Mouse (Mus musculus): Measurements from ENCODE around the gene Pkp3.

Gene Pkp3

DNA sequence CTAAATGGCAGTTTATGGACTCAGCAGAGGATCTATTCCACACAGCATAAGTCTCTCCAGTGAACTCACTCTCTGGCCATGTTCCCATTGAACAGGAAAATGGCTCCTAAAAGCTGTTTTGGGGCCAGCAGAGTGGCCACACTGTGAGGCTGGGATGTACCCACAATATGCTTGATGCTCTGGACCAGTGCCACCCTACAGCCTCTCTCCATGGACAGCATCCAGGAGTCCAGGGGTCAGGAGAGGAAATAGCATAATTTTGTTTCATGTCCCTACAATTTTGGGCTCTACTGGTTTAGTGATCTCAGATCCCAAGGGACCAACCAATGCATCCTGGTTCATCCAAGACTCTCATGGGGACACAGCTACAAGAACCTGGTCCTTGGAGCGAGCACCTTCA lies 20.5 kb upstream of the Pkp3 start:
- DNase-seq (ENCODE audit: low read depth), result no peak

DNA sequence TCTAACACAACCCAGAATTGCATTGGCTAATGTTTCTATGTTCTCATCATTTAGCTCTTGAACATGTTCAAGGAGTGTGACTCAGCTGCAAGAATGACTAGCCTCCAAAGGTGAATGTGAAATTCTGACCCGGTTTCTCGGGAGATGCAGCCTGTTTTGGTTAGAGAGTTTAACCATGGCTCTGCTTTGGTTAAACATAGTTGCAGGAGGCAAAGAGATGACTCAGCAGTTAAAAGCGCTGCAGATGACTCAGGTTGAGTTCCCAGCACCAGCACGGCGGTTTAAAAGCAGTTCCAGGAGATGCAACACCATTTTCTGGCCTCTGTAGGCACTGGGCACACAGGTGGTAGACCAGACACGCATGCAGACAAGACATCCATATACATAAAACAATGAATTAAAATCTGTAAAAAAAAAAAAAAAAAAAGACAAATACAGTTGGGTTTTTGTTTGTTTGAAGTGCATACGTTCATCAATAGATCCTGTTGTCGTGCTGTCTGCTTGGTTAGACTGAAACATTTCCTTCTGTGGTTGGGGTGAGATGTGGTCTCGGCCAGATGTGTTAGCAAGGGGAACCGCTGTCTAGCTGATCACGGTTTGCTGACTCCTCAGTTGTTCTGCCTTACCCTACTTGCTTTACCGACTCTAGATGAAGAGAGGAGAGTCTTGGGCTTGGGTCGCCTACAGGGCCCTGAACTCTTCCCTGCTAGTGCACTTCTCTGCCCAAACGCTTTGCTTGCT lies 19.2 kb upstream of the Pkp3 start:
- DNase-seq (ENCODE audit: low read depth), result peak; percentile 78

DNA sequence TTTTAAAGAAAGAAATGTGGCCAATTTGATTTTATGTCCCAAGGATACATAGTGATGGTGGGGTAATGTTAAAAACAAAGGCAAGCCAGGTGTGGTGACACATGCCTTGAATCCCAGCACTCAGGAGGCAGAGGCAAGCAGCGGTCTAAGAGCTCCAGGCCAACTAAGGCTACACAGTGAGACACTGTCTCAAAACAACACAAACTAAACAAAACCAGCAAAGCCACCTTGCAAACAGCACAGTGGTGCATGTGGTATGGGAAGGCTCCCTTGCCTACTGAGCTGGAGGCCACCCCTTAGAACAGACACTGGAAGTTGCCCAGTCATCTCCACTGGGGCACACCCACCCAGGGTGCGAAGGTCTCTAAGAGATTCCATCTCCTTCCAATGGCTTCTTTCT lies 18.1 kb upstream of the Pkp3 start:
- no peak for DNase-seq (ENCODE audit: low read depth)

DNA sequence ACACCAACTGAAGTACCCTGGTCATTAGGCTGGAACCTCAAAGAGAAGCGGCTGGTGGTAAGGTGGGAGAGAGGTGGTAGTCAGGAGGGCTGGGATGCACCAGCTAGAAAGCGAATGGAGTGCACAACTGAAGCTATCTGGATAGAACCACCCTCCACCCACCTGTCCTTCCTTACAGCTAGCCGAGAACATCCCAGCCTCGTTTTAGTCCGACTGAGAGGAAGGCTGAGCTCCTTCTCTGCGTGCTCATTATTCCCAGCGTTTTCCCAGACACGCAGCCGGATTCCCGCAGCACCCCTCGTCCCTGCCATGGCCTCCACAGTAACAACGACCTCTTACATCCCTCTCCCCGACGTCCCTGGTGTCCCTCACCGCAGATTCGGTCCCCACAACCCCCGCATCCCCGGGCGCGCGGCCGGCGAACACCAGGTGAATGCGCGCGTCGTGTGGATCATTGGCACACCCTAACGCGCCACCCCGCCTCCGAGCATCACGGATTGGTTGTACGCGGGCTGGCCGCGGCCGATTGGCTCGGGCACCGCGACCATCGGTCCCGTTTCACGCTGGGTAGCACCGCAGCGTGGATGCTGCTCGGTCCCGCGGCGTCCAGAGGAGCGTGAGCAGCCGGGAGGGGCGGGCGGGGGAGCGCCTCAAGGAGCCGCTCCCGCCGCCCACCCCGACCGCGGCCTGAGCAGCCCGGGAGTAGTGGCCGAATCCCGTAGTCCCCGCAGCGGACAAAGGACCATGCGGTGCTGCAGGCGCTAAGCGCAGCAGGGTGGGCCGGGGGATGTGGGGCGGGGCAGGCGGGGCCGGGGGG lies 17.4 kb upstream of the Pkp3 start, which contains the start of gene B4galnt4:
Gene B4galnt4 (plus strand): TSS at position 679 of the 817 bp plus-strand sequence.
- no peak for DNase-seq (ENCODE audit: low read depth)

DNA sequence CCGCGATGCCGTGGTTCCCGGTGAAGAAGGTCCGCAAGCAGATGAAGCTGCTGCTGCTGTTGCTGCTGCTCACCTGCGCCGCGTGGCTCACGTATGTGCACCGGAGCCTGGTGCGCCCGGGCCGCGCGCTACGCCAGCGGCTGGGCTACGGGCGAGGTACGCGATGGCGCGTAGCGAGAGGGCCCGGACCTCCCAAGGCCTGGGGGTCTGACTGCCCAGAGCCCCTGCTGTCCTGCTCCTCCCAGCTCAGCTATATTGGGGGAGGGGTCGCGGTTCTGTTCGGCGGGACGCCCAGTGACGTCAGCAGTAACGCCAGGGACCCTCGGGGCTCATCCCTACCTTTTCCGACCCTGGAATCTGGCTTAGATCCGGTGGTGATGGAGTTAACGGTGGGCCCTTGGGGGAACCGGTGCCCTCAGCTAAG lies 16.7 kb upstream of the Pkp3 start:
- DNase-seq (ENCODE audit: low read depth), result no peak

DNA sequence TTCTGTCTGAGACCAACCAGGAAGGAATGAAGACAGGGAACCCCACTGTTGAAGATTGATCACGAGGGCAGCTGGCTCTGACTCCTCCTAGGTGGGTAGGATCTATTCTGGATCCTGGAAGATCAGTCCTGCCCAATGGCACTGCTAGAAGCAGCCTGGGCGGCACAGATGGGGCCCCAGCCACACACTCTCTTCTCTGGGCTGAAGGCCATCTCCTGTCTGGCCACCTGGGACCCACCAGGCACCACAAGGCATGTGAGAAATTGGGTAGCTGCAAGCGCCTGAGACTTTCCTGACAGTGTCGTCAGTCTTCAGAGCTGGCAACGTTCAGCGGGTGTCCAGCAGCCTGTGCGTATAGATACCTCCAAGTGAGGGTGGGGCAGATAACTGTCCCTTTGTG lies 15.5 kb upstream of the Pkp3 start:
- DNase-seq (ENCODE audit: low read depth), result peak; percentile 15

DNA sequence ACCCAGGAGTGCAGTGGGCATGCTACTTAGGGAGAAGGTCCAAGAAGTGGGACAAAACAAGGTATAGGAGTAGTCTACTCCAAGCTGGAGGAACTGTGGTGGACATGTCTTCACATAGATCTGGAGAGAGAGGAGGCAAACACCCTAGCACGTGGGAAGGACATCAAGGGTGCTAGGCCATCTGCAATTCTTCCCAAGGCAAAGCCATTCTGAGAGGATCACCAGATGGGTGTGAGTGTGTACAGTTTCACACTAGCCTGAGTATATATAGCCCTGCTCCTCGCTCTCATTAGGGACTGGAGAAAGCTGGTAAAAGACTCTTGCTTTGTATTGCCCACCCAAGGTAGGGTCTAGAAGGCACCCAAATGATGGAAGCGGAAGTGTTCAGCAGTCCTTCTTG lies 14.7 kb upstream of the Pkp3 start:
- DNase-seq (ENCODE audit: low read depth), result no peak

DNA sequence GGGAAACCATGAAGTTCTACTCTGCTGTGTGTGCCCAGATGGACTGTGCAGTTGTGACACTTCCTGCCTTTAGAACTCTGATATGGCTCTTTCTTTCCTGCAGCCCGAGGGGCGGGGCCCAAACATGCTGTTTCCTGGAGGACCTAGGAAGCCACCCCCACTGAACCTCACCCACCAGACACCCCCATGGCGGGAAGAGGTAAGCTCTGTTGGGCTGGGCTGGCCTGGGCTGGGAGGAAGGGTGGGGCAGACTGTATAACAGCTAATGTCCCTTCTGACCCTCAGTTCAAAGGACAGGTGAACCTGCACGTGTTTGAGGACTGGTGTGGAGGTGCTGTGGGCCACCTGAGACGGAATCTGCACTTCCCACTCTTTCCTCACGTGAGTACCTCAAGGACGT lies 13.8 kb upstream of the Pkp3 start:
- DNase-seq (ENCODE audit: low read depth), result peak; percentile 93

DNA sequence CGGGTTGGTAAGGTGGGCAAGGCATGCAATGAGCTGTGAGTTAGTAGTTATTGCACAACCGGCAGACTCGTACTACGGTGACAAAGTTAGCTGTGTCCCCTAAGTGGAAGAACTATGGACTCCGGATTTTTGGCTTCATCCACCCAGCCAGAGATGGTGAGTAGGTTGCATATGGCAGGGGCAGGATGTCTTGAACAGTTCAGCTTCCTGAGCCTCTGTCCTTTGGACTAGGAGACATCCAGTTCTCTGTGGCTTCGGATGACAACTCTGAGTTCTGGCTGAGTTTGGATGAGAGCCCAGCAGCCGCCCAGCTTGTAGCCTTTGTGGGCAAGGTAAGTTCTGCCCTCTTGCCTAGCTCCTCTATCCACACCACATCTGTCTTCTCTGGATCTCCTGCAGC lies 13.4 kb upstream of the Pkp3 start:
- peak; percentile 62 for DNase-seq (ENCODE audit: low read depth)

DNA sequence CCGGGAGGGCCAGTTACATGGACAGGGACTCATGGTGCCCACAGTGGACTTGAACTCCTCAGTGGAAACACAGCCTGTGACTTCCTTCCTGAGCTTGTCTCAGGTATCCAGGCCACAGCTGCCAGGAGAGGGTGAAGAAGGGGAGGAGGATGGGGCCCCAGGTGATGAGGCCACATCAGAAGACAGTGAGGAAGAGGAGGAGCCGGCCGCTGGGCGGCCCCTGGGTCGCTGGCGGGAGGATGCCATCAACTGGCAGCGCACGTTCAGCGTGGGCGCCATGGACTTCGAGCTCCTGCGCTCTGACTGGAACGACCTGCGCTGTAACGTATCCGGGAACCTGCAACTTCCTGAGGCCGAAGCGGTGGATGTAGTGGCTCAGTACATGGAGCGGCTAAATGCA lies 9.7 kb upstream of the Pkp3 start:
- DNase-seq (ENCODE audit: low read depth), result no peak

DNA sequence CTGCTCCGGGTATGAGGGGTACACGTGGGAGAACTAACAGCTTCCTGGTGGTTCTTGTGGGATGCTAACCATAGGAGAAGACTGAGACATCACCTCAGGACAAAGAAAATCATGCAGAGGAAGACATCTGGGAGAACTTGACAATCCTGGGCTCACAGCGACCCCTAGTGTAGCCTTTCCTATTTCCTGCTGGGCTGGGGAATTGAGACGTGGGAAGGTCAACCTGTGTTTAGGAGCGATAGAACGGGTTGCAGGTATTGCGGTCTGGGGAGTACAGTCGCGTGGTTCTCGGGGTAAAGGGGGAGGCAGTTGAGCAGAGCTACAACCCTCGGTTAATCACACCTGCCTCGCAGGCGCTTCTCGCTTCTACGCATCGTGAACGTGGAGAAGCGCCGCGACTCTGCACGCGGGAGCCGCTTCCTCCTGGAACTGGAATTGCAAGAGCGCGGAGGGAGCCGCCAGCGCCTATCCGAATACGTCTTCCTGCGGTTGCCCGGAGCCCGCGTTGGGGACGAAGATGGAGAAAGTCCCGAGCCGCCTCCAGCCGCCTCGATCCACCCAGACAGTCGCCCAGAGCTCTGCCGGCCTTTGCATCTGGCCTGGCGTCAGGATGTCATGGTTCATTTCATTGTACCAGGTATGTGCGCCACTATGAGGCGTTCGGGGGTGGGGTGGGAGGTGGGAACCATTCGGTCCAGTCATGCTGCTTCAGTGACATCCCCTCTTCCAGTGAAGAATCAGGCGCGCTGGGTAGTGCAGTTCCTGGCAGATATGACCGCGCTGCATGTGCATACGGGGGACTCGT lies 7.8 kb upstream of the Pkp3 start:
- DNase-seq (ENCODE audit: low read depth), result peak; percentile 77

DNA sequence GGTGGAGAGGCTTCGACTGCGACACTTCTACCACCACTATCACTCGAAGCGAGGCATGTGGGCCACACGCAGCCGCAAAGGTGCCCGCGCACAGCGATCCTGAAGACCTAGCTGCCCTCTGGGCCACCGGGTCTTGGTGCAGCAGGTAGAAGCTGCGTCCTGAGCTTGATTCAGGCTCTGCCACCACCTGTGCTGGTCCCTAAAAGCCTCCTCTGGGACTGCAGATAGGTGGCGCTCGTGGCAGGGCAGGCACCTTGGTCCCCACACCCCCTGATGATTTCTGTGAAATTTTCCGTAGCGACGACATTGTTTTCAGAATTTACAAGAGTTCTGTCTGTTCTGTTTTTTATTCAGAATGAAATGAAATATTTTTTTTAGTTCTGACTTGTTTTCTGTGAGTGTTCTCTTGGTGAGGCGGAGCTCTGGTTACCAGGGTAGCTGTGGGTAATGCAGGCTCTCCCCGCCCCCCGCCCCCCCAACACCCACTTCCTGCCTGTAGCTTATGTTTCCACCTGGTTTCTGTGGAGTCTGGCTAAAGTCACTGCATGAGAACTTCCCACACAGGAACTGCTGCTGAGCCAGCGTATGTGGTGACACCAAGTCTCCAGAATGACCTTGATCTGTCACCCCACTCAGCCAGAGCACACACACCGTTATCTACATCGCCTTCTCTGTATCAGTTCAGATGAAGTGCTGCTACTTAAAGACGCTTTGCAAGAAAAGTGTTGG lies 5.8 kb upstream of the Pkp3 start:
- peak; percentile 94 for DNase-seq (ENCODE audit: low read depth)

DNA sequence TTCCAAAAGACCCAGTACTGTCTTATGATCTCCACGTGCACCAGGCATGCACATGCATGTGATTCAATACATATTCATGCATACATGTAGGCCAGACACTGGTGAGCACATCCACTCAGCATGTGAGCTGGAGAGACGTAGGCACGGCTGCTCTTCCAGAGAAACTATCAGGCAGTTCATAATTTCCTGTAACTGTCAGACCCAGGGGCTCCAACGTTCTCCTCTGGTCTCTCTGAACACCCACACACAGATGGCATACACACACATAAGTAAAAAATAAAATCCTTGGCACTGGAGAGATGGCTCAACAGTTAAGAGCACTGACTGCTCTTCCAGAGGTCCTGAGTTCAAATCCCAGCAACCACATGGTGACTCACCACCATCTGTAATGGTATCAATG lies 4.2 kb upstream of the Pkp3 start:
- DNase-seq (ENCODE audit: low read depth), result no peak

DNA sequence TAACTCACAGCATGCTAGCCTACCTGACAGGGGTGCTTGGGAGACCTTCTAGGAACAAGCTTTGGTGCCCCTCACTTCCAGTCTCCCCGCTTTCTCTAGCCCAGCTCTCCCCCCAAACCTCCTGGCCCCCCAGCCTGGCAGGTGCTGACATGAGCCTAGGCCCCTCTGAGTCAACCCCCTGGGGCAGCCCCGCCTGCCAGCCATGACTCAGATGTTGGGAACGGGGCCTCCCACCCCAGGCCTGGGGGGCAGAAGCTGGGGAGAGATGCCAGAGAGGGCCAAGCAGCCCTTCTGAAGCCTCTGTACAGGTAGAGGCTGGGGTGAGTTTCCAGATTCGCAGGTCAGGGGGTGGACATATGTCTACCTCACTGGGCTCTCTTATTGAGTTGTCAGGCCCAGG lies 858 bp downstream of the Pkp3 start:
- DNase-seq (ENCODE audit: low read depth), result no peak

DNA sequence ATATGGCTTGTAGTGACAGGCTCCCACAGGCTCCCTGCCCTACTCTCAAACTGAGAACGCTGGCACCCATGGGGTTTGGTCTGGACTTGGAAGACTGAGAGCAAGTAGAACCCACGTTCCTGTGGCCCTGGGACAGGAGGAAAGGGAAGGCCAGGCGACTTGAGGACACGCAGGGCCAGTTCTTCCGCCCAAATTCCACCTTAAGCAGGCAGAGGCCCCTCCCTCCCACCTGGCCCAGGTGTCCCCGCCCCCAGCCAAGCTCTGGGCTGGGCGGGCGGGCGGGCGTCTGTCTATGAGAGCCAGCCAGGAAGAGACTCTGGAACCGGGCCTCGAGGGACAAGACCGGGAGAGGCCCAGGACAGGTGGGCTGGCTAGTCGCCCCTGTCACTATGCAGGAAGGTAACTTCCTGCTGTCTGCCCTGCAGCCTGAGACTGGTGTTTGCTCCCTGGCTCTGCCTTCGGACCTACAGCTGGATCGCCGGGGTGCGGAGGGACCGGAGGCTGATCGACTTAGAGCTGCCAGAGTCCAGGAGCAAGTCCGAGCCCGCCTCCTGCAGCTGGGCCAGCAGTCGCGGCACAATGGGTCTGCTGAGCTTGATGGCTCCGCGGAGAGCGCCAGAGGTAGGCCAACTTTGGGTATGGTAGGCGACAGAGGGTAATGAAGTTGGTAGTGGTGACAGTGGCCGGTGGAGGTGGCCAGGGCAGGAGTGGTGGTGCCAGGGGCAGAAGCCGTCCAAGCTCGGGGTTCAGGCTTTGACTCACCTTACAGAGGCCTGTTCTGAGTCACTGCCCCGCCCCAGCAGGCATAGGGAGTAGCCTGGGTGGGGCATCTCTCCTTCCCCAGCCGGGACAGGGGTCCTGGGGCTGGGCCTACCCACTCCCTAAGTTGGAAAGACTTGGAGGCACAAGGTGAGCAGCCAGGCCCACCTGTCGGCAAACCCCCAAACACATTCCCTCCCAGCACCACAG lies 1.7 kb downstream of the Pkp3 start:
- no peak for DNase-seq (ENCODE audit: low read depth)

DNA sequence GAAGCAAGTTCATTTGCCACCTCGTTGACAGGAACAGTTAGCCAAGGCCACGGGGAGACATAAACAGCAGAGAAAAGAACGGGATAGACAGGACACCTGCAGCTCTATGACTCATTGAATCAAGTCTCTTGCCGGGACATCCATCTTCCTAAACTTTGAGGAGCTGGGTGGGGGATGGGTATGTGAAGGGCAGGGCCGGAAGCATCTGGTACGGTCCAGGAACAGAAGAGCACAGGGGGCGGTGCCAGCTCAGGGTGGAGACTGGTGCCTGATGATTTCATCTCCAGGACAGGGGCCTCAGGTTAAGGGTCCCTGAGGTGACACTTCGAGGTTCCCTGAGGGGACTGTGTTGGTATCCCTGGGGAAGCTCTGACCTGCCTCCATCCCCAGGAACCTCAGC lies 9.9 kb downstream of the Pkp3 start:
- DNase-seq (ENCODE audit: low read depth), result peak; percentile 64

DNA sequence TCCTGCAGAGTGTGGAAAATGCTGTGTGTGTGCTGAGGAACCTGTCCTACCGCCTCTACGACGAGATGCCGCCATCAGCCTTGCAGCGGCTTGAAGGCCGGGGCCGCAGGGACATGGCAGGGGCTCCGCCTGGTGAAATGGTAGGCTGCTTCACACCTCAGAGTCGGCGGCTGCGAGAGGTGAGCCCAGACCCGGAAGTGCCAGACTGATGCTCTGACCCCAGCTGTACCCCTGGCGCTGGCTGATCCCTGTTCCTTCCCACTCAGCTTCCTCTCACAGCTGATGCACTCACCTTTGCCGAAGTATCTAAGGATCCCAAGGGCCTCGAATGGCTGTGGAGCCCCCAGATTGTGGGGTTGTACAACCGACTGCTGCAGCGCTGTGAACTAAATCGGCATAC lies 10.5 kb downstream of the Pkp3 start:
- no peak for DNase-seq (ENCODE audit: low read depth)

DNA sequence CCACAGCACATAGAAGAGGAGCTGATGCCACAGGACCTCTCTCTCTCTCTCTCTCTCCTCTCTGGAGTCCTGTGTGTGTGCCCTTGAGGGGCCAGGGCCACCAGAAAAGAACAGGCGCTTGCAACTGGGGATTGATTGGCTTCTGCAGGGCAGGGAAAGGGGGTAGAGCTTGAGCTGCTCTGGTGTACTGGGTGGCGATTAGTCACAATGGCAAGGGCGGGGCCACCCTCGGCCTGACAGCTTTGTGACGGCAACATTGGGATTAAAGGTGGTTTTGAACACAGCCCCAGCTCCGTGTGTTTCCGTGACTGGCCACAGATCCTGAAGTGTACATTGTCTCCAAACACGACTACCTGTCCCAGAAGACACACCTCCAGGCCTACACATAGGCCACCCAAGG lies 12.2 kb downstream of the Pkp3 start:
- no peak for DNase-seq (ENCODE audit: low read depth)

DNA sequence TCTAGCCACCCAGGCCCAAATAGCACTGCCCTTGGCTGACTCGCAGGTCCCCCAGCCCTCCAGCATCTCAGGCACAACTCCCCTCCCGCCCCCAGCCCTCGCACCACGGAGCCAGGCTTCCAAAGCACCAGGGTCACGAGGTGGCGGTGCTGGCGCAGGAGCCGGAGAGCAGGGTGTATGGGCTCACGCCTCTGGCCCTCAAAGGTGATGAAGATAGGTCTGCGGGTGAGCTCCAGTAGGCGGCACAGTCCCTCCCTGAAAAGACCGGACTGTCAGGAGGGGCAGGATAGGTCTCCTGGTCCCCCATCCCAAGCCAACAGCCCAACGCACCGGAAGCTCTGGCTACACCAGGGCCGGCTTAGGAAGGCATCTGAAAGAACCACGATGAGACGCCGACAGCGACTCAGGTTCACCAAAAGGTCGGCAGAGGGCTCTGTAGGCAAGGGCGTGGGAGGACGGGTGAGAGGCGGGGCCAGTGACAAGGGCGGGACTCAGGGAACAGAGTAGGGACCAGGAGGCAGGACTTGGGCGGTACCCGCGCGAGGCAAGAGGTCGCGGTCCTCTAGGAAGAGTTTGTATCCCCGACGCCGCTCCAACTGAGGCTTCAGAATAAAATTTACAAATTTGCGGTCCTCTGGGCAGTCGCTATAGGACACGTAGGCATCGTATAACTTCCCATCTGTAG lies 14.2 kb downstream of the Pkp3 start:
- peak; percentile 58 for DNase-seq (ENCODE audit: low read depth)

DNA sequence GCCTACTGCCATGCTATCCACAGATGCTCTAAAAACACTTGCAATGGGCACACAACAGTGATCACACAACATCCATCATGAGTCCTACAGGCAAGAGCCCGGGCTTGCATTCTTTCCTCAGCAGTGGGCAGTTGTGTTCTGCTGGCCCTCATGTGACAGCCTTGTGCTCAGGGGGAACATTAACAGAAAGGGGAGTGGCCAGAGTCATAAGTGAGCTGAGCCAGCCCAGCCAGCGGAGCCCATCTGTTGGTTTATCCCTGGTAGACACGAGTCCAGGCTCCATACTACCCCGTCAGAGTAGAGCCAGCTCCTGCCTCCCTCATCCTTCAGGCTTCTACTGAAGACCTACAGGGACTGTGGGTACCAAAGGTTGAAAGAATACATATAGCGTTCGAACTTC lies 15.9 kb downstream of the Pkp3 start:
- no peak for DNase-seq (ENCODE audit: low read depth)

Measured in 416B (cell line).